38 mouse cellular contexts compared by ENCODE assay signal in the genomic region with DNA sequence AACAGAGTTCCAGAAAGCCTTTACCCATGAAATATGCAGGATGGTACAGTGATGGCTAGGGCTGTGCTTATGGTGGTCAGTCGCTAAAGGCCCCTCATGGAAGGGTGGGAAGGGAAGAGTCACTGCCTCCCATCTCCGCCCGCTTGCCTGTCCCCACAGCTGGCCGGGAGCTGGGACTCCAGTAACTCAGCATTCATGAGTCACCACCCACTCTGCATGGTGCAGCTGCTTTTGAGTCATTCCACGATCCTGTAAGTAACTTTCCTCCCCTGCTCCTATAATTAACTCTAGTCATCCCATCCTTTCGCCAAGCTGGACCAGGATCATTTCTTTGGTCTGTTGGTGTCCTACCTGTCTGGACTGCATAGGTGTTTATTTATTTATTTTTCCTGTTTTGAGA. TPM values are rescaled to one million over a fixed set of nuclear protein-coding genes. Genes with fewer than 3 reads are reported as not detected.
DNase-seq lines count a peak whose midpoint lies in the region; ATAC-seq and TF ChIP-seq lines count a peak whose summit lies in the region.
"Had no signal": no experiment of that assay in that cellular context is flagged by ENCODE, and none has a peak within 500 bp of the region (broad histone marks: within the 10 kb centered on the region; RNA-seq: fewer than 3 reads in every experiment).

No protein-coding gene starts in this region.

- H3K27me3 ChIP-seq in C2C12 (ENCODE audit: control insufficient read depth, insufficient read depth, insufficient read length): no peaks in the 10 kb centered on the region
- H3K27me3 ChIP-seq: kidney, embryonic 15.5 days; neural tube, embryonic 15.5 days had no signal

- no peaks in the 10 kb centered on the region for H3K79me2 ChIP-seq in C2C12 (ENCODE audit: control insufficient read depth, insufficient read depth)

- ATAC-seq in frontal cortex, adult (ENCODE audit: low TSS enrichment): peak; percentile 86
- ATAC-seq: forebrain, embryonic 14.5 days; hindbrain, embryonic 16.5 days had no signal

- DNase-seq in frontal cortex, postnatal 25 days (ENCODE audit: low spot score in 2 of 2): no peak
- DNase-seq in 3134 (ENCODE audit: extremely low read depth, insufficient read length, low spot score): peak; percentile 75
- DNase-seq in fibroblast of lung, adult 2 months (ENCODE audit: low read depth): peak; percentile 34
- DNase-seq in kidney, postnatal 25 days: no peak
- no peak for DNase-seq in gastrocnemius, postnatal 10 days
- DNase-seq: cerebellum, adult 2 months; cerebellum, postnatal 25 days; gastrocnemius, postnatal 14 days; kidney, adult 18-20 months; kidney, postnatal 36 days; liver; lung, adult 2 months; lung, postnatal 10 days; midbrain, embryonic 14.5 days; right cerebral cortex, postnatal 14 days; thymus, postnatal 14 days had no signal

- TF ChIP-seq CTCF in C2C12 (IDR thresholded peaks at IDR 0.05; ENCODE audit: control insufficient read depth, insufficient read depth, insufficient read length): no peak

- no peaks in the 10 kb centered on the region for H3K79me3 ChIP-seq in C2C12 (ENCODE audit: low read depth)

- H3ac ChIP-seq in C2C12 (ENCODE audit: control insufficient read depth, insufficient read length, low read depth): no peak overlapping the region

- H3K36me3 ChIP-seq in C2C12 (ENCODE audit: control insufficient read depth, insufficient read depth): no peaks in the 10 kb centered on the region
- H3K36me3 ChIP-seq: G1E; heart, embryonic 10.5 days; heart, embryonic 15.5 days; kidney, embryonic 15.5 days had no signal

- no peak overlapping the region for H3K4me3 ChIP-seq in C2C12 (ENCODE audit: insufficient read depth, poor library complexity, severe bottlenecking)
- H3K4me3 ChIP-seq: heart, embryonic 10.5 days; heart, embryonic 15.5 days; kidney, embryonic 15.5 days; layer of hippocampus, adult 2 months; neural tube, embryonic 15.5 days had no signal

TF ChIP-seq in C2C12, 6 proteins besides CTCF, POLR2A, EP300 and RAD21:
- TF ChIP-seq USF1 (IDR thresholded peaks at IDR 0.05; ENCODE audit: low read depth) (no peak), MAX (IDR thresholded peaks at IDR 0.05) (no peak), FOSL1 (IDR thresholded peaks at IDR 0.05; ENCODE audit: insufficient read depth, low read length, poor library complexity, severe bottlenecking) (peak; percentile 62), CEBPB (IDR thresholded peaks at IDR 0.05; ENCODE audit: low read depth) (no peak), MYOD1 (IDR thresholded peaks at IDR 0.05; ENCODE audit: control insufficient read depth, insufficient read length, low read depth) (peak; percentile 93), MYOG (IDR thresholded peaks at IDR 0.05; ENCODE audit: control insufficient read depth, extremely low read depth, insufficient read length) (no peak)

RNA-seq across cellular contexts. Expression of a gene that starts 12.7 kb away (rescaled TPM):
- polyA plus RNA-seq in C2C12 (2012; fragmentation: generic; extraction: Trizol): 0.22 TPM
- 1 to 10 TPM; 1.9 to 4.0 TPM for total RNA-seq in gastrocnemius, postnatal 10 days (2021)

RNA-seq across cellular contexts. Expression of a gene that starts 20.5 kb away (rescaled TPM):
- 208 TPM for polyA plus RNA-seq in C2C12 (2012; fragmentation: generic; extraction: Trizol)
- 100 to 1,000 TPM; 163 to 166 TPM for total RNA-seq in gastrocnemius, postnatal 10 days (2021)

RNA-seq across cellular contexts. Expression of a gene that starts 48.8 kb away (rescaled TPM):
- polyA plus RNA-seq in C2C12 (2012; fragmentation: generic; extraction: Trizol): not detected
- total RNA-seq in gastrocnemius, postnatal 10 days (2021): not detected
- total RNA-seq: G1E; gastrocnemius, postnatal 14 days; granulocyte monocyte progenitor cell, adult 5-6 weeks; heart, postnatal 25 days; layer of hippocampus, adult 2 months; layer of hippocampus, postnatal 14 days; left cerebral cortex, postnatal 14 days; monocyte, adult 5-6 weeks had no signal
- polyA plus RNA-seq: frontal cortex, adult 2 months; G1E; heart, embryonic 10.5 days; heart, embryonic 15.5 days; intestine, embryonic 14.5 days; kidney, embryonic 15.5 days; limb, embryonic 11.5 days; liver, embryonic 14.5 days; lung, adult 2 months; macrophage; stomach, embryonic 16.5 days; urinary bladder, adult 2 months had no signal

Comparison
In these comparisons a context has a peak if more than half of its experiments do, and no peak if none do; other contexts are left out.
1. DNase-seq: peak in 3134 (single experiment) and fibroblast of lung, adult 2 months (single experiment); none in frontal cortex, postnatal 25 days (0 of 2), kidney, postnatal 25 days (0 of 2) and gastrocnemius, postnatal 10 days (single experiment).